Mouse (Mus musculus): Measurements from ENCODE around the gene Ccdc137. TPM values are rescaled to one million over a fixed set of nuclear protein-coding genes. Genes with fewer than 3 reads are reported as not detected.

Ccdc137 gene
- polyA plus RNA-seq, 1 experiment from 2014 or later = 18.2 TPM

GRCm38 (mm10) chr11:120501701-120502100 lies 43.8 kb downstream of the Ccdc137 start:
- H3K9me3 ChIP-seq (ENCODE audit: control insufficient read depth, low read length) = no peaks in the 10 kb centered on the region
- no peak overlapping the region for H3K27ac ChIP-seq (replicated peaks)
- ATAC-seq (ENCODE audit: low FRiP score, low TSS enrichment) = no peak
- H3K9ac ChIP-seq (ENCODE audit: low read length) = no peak overlapping the region
- H3K36me3 ChIP-seq (ENCODE audit: control insufficient read depth, insufficient read depth, low read length) = peaks cover 5% of the 10 kb centered on the region
- H3K27me3 ChIP-seq (ENCODE audit: control insufficient read depth, insufficient read depth, low read length) = no peaks in the 10 kb centered on the region
- no peak overlapping the region for H3K4me2 ChIP-seq (replicated peaks; ENCODE audit: low read depth)
- no peak overlapping the region for H3K4me3 ChIP-seq (ENCODE audit: low read depth, low read length)
- TF ChIP-seq EP300 (optimal IDR thresholded peaks at IDR 0.05) (no peak), CTCF (IDR thresholded peaks at IDR 0.05; ENCODE audit: low read depth) (no peak)
- DNase-seq (ENCODE audit: low spot score) = no peak
- WGBS = 78% methylated on average over 4 of the region's 4 CpGs
- H3K4me1 ChIP-seq (replicated peaks; ENCODE audit: control insufficient read depth, insufficient read depth) = no peaks in the 10 kb centered on the region

DNA sequence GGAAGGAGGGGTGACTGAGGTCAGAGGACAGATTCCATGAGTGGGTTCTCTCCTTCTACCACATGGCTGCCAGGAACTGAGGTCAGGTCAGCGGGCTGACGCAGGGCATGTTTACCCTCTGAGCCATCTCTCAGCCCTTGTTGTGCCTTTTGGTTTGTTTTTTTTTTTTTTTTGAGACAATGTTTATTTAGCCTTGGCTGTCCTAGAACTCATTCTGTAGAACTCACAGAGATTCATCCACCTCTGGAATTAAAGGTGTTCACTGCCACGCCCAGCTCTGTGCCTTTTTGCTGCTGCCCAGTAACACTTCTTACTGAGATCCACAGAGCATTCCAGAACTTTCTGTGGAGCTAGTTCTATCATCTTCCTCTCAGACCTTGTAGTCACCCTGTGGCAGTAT lies 47.7 kb downstream of the Ccdc137 start:
- DNase-seq (ENCODE audit: low spot score) = no peak
- 0 out of 2 replicates have a peak, but pooled peaks cover 5% of the 10 kb centered on the region for H3K4me1 ChIP-seq (replicated peaks; ENCODE audit: control insufficient read depth, insufficient read depth)
- no peak overlapping the region for H3K4me3 ChIP-seq (ENCODE audit: low read depth, low read length)
- no peak overlapping the region for H3K4me2 ChIP-seq (replicated peaks; ENCODE audit: low read depth)
- TF ChIP-seq CTCF (IDR thresholded peaks at IDR 0.05; ENCODE audit: low read depth) (no peak), EP300 (optimal IDR thresholded peaks at IDR 0.05) (no peak)
- H3K27me3 ChIP-seq (ENCODE audit: control insufficient read depth, insufficient read depth, low read length) = no peaks in the 10 kb centered on the region
- 69% methylated on average over 3 of the region's 3 CpGs for WGBS
- H3K27ac ChIP-seq (replicated peaks) = no peak overlapping the region
- H3K36me3 ChIP-seq (ENCODE audit: control insufficient read depth, insufficient read depth, low read length) = no peaks in the 10 kb centered on the region
- no peak overlapping the region for H3K9ac ChIP-seq (ENCODE audit: low read length)
- no peaks in the 10 kb centered on the region for H3K9me3 ChIP-seq (ENCODE audit: control insufficient read depth, low read length)
- no peak for ATAC-seq (ENCODE audit: low FRiP score, low TSS enrichment)

GRCm38 (mm10) chr11:120506899-120507298 lies 49.0 kb downstream of the Ccdc137 start:
- peak; percentile 72 for ATAC-seq (ENCODE audit: low FRiP score, low TSS enrichment)
- Histone ChIP-seq H3K4me1 (replicated peaks; ENCODE audit: control insufficient read depth, insufficient read depth) (0 out of 2 replicates have a peak, but pooled peaks cover 5% of the 10 kb centered on the region), H3K4me2 (replicated peaks; ENCODE audit: low read depth) (no peak overlapping the region), H3K9me3 (ENCODE audit: control insufficient read depth, low read length) (no peaks in the 10 kb centered on the region), H3K27ac (replicated peaks) (peak overlapping the region; percentile 83), H3K4me3 (ENCODE audit: low read depth, low read length) (no peak overlapping the region), H3K27me3 (ENCODE audit: control insufficient read depth, insufficient read depth, low read length) (no peaks in the 10 kb centered on the region), H3K9ac (ENCODE audit: low read length) (no peak overlapping the region), H3K36me3 (ENCODE audit: control insufficient read depth, insufficient read depth, low read length) (no peaks in the 10 kb centered on the region)
- 45% methylated on average over 4 of the region's 4 CpGs for WGBS
- peak; percentile 79 for DNase-seq (ENCODE audit: low spot score)
- TF ChIP-seq CTCF (IDR thresholded peaks at IDR 0.05; ENCODE audit: low read depth) (peak; percentile 74), EP300 (optimal IDR thresholded peaks at IDR 0.05) (no peak)

DNA sequence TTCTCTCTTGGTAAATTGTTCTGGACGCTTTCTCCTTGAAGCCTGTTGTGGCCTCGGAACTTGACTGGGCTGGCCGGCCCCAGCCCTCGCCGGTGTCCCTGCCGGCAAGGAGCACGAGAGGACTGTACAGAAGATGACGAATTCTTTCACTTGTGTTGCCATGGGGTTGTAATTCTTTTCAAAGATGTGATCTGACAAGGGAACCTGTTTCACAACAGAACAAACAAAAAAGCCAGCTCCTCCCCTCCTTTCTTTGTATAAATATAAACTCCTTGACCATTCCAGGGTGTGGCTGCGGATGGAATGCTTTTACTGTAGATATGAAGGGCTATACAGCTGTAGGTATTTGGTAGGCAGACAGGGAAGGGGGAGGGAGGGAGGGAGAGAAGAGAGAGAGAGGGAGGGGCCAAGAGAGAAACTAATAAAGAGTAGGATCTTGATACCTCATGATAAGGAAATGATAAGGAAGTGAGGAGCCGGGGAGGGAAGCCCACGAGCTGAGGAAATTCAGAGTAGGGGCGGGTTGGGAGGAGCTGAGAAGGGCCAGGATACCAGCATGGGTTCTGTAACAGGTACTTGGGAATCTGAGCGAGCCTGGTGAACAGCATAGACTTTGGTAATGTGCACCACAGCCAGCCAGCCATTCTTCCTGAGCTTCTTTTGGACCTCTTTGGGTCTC lies 49.8 kb downstream of the Ccdc137 start:
- Histone ChIP-seq H3K4me1 (replicated peaks; ENCODE audit: control insufficient read depth, insufficient read depth) (0 out of 2 replicates have a peak, but pooled peaks cover 5% of the 10 kb centered on the region), H3K27ac (replicated peaks) (peak overlapping the region; percentile 90), H3K4me2 (replicated peaks; ENCODE audit: low read depth) (no peak overlapping the region), H3K9ac (ENCODE audit: low read length) (no peak overlapping the region), H3K9me3 (ENCODE audit: control insufficient read depth, low read length) (no peaks in the 10 kb centered on the region), H3K36me3 (ENCODE audit: control insufficient read depth, insufficient read depth, low read length) (no peaks in the 10 kb centered on the region), H3K4me3 (ENCODE audit: low read depth, low read length) (no peak overlapping the region), H3K27me3 (ENCODE audit: control insufficient read depth, insufficient read depth, low read length) (no peaks in the 10 kb centered on the region)
- WGBS = 40% methylated on average over 13 of the region's 13 CpGs
- TF ChIP-seq EP300 (optimal IDR thresholded peaks at IDR 0.05) = no peak
- no peak for TF ChIP-seq CTCF (IDR thresholded peaks at IDR 0.05; ENCODE audit: low read depth)
- ATAC-seq (ENCODE audit: low FRiP score, low TSS enrichment) = peak; percentile 88
- DNase-seq (ENCODE audit: low spot score) = peak; percentile 67

DNA sequence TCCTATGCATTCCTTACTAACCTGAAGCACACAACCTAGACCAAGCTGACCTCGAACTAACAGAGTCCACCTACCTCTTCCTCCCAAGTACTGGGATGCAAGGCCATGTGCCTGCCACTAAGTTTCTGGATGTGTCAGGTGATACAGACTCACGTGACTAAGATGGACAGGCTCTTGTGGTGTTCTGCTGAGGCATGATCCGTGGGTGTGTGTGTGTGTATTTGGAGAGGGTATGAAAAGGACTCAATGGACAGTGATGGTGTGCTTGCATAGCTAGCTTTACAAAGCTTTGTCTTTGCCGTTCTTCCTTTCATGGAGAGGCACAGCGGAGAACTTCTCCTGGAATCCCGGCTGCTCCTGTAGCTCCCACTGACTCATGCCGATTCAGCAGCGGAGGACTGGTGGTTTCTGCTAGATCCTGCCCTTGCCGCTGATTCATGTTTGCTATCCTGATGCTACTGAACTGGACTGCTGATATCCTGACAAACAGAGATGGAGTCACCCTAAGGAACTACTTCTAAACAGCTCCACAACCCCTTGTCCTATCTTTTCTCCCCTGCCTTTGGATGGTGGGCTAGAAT lies 50.5 kb downstream of the Ccdc137 start:
- H3K4me2 ChIP-seq (replicated peaks; ENCODE audit: low read depth) = no peak overlapping the region
- peak overlapping the region; percentile 90 for H3K27ac ChIP-seq (replicated peaks)
- no peak overlapping the region for H3K4me3 ChIP-seq (ENCODE audit: low read depth, low read length)
- no peaks in the 10 kb centered on the region for H3K27me3 ChIP-seq (ENCODE audit: control insufficient read depth, insufficient read depth, low read length)
- WGBS = 54% methylated on average over 9 of the region's 9 CpGs
- 0 out of 2 replicates have a peak, but pooled peaks cover 5% of the 10 kb centered on the region for H3K4me1 ChIP-seq (replicated peaks; ENCODE audit: control insufficient read depth, insufficient read depth)
- no peak overlapping the region for H3K9ac ChIP-seq (ENCODE audit: low read length)
- DNase-seq (ENCODE audit: low spot score) = peak; percentile 57
- ATAC-seq (ENCODE audit: low FRiP score, low TSS enrichment) = peak; percentile 39
- TF ChIP-seq CTCF (IDR thresholded peaks at IDR 0.05; ENCODE audit: low read depth) = no peak
- no peak for TF ChIP-seq EP300 (optimal IDR thresholded peaks at IDR 0.05)
- no peaks in the 10 kb centered on the region for H3K9me3 ChIP-seq (ENCODE audit: control insufficient read depth, low read length)
- no peaks in the 10 kb centered on the region for H3K36me3 ChIP-seq (ENCODE audit: control insufficient read depth, insufficient read depth, low read length)

- H3K9ac ChIP-seq (ENCODE audit: low read length) = no peak overlapping the region
- peak overlapping the region; percentile 86 for H3K27ac ChIP-seq (replicated peaks)
- TF ChIP-seq CTCF (IDR thresholded peaks at IDR 0.05; ENCODE audit: low read depth) (no peak), EP300 (optimal IDR thresholded peaks at IDR 0.05) (no peak)
- H3K36me3 ChIP-seq (ENCODE audit: control insufficient read depth, insufficient read depth, low read length) = no peaks in the 10 kb centered on the region
- no peak overlapping the region for H3K4me2 ChIP-seq (replicated peaks; ENCODE audit: low read depth)
- no peaks in the 10 kb centered on the region for H3K27me3 ChIP-seq (ENCODE audit: control insufficient read depth, insufficient read depth, low read length)
- H3K4me1 ChIP-seq (replicated peaks; ENCODE audit: control insufficient read depth, insufficient read depth) = 0 out of 2 replicates have a peak, but pooled peaks cover 5% of the 10 kb centered on the region
- no peaks in the 10 kb centered on the region for H3K9me3 ChIP-seq (ENCODE audit: control insufficient read depth, low read length)
- WGBS = 39% methylated on average over 4 of the region's 4 CpGs
- no peak overlapping the region for H3K4me3 ChIP-seq (ENCODE audit: low read depth, low read length)
- peak; percentile 51 for DNase-seq (ENCODE audit: low spot score)
- peak; percentile 34; the same call in 1 of the 2 replicates for ATAC-seq (ENCODE audit: low FRiP score, low TSS enrichment)
These were observed 52.0 kb downstream of the Ccdc137 start for GRCm38 (mm10) chr11:120509940-120510339.
